12 mouse cellular contexts compared by ENCODE assay signal in the genomic region with DNA sequence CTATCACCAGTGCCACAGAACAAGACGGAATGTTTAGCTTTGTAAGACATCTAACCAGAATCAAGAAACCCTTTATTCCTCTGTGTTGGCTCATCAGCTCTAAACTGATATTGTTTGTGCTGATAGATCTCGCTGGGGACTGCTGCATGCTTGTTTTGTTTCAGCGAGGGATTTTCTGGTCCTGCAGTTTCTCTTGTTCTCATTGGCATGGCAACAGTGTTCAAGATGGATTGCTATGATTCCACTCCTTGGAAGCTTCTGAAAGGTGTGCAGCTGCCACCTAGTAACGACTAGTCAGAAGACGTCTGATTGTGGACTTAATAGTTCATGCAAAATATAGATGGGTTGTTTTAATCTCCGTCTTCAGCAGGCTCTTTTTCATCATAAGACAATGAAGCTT.
A peak's percentile ranks its signal among the peaks of the same experiment; 100 is the strongest.
DNase-seq lines count a peak whose midpoint lies in the region; ATAC-seq and TF ChIP-seq lines count a peak whose summit lies in the region.
"Had no signal": no experiment of that assay in that cellular context is flagged by ENCODE, and none has a peak within 500 bp of the region (broad histone marks: within the 10 kb centered on the region; RNA-seq: fewer than 3 reads in every experiment).

No protein-coding gene starts in this region.

- no peaks in the 10 kb centered on the region for H3K9me3 ChIP-seq in forebrain, postnatal 0 days (ENCODE audit: low read length)
- H3K9me3 ChIP-seq in midbrain, embryonic 10.5 days (replicated peaks), result no peaks in the 10 kb centered on the region
- H3K9me3 ChIP-seq: embryonic facial prominence, embryonic 15.5 days had no signal

- no peaks in the 10 kb centered on the region for H3K36me3 ChIP-seq in forebrain, postnatal 0 days (ENCODE audit: insufficient read depth)
- no peaks in the 10 kb centered on the region for H3K36me3 ChIP-seq in midbrain, embryonic 10.5 days
- H3K36me3 ChIP-seq: embryonic facial prominence, embryonic 15.5 days had no signal

- H3K4me2 ChIP-seq in forebrain, postnatal 0 days (ENCODE audit: low read depth), result 0 out of 2 replicates have a peak overlapping the region, but pooled peaks have one; percentile 13
- H3K4me2 ChIP-seq: embryonic facial prominence, embryonic 15.5 days had no signal

- DNase-seq in retina, postnatal 1 day, result peak; percentile 9
- no peak for DNase-seq in retina, embryonic 14.5 days (ENCODE audit: low spot score)
- DNase-seq in forebrain, postnatal 0 days, result peak; percentile 71
- peak; percentile 19 for DNase-seq in midbrain, embryonic 10.5 days (ENCODE audit: low spot score)
- peak; percentile 26 for DNase-seq in telencephalon, adult 2 months (ENCODE audit: low read depth, low spot score)
- no peak for DNase-seq in spleen, postnatal 4 days (ENCODE audit: low spot score in 2 of 2)
- DNase-seq: cerebellum, postnatal 25 days; heart, postnatal 36 days; kidney, adult 8-10 months; liver, postnatal 0 days had no signal

- no peak overlapping the region for H3K9ac ChIP-seq in forebrain, postnatal 0 days
- H3K9ac ChIP-seq: embryonic facial prominence, embryonic 15.5 days; liver, postnatal 0 days had no signal

- H3K4me3 ChIP-seq in forebrain, postnatal 0 days (ENCODE audit: low read depth, low read length), result no peak overlapping the region
- no peak overlapping the region for H3K4me3 ChIP-seq in midbrain, embryonic 10.5 days
- H3K4me3 ChIP-seq: embryonic facial prominence, embryonic 15.5 days had no signal

- ATAC-seq in forebrain, postnatal 0 days, result peak; percentile 53
- no peak for ATAC-seq in megakaryocyte, adult 5-6 weeks (ENCODE audit: poor library complexity, severe bottlenecking)
- ATAC-seq: liver, postnatal 0 days had no signal

- TF ChIP-seq CTCF in forebrain, postnatal 0 days (IDR thresholded peaks at IDR 0.05; ENCODE audit: low read depth), result no peak

- H3K4me1 ChIP-seq in forebrain, postnatal 0 days (ENCODE audit: insufficient read depth), result peaks cover 8% of the 10 kb centered on the region; the same call in 1 of the 2 replicates
- peaks cover 12% of the 10 kb centered on the region for H3K4me1 ChIP-seq in midbrain, embryonic 10.5 days
- H3K4me1 ChIP-seq: embryonic facial prominence, embryonic 15.5 days had no signal

- no peaks in the 10 kb centered on the region for H3K27me3 ChIP-seq in forebrain, postnatal 0 days (ENCODE audit: insufficient read depth, low read length)
- H3K27me3 ChIP-seq in midbrain, embryonic 10.5 days (ENCODE audit: low read depth, poor library complexity, severe bottlenecking), result peaks cover 23% of the 10 kb centered on the region
- H3K27me3 ChIP-seq: embryonic facial prominence, embryonic 15.5 days had no signal

- WGBS in forebrain, postnatal 0 days, result 8% methylated on average over 6 of the region's 6 CpGs
- WGBS in midbrain, embryonic 10.5 days, result 24% methylated on average over 6 of the region's 6 CpGs

- H3K27ac ChIP-seq in forebrain, postnatal 0 days (ENCODE audit: low read depth, low read length), result no peak overlapping the region; the same call in 1 of the 2 replicates
- no peak overlapping the region for H3K27ac ChIP-seq in midbrain, embryonic 10.5 days (replicated peaks)
- H3K27ac ChIP-seq: embryonic facial prominence, embryonic 15.5 days had no signal

Comparison
In these comparisons a context has a peak if more than half of its experiments do, and no peak if none do; other contexts are left out.
1. DNase-seq: peak in retina, postnatal 1 day (single experiment), forebrain, postnatal 0 days (single experiment), midbrain, embryonic 10.5 days (single experiment) and telencephalon, adult 2 months (single experiment); none in retina, embryonic 14.5 days (single experiment) and spleen, postnatal 4 days (0 of 2).